Mouse (Mus musculus): Measurements from ENCODE around the gene Kcna2. TPM values are rescaled to one million over a fixed set of nuclear protein-coding genes. Genes with fewer than 3 reads are reported as not detected.
A peak's percentile ranks its signal among the peaks of the same experiment; 100 is the strongest.

Kcna2 gene
- polyA plus RNA-seq, 1 experiment from 2014 or later = 1.9 TPM

DNA sequence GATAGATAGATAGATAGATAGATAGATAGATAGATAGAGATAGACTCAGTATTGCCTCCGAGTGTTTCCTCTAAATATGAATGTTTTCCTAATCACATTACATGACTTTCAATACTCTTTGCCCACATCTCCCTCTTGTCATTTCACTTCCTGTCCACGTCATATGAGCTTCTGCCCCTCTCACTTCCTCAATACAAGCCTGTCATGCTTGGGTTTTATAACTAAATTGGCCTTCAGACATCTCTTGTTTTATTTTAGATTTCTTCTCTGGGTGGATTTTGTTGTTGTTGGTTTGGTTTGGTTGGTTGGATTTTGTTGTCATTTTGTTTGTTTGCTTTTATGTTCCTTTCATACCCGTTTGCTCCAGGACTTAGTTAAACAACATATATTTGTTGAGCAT is 16.4 kb upstream of the Kcna2 start:
- Histone ChIP-seq H3K27me3 (no peaks in the 10 kb centered on the region), H3K4me1 (replicated peaks) (no peaks in the 10 kb centered on the region), H3K9ac (no peak overlapping the region), H3K4me3 (no peak overlapping the region), H3K4me2 (no peak overlapping the region), H3K27ac (replicated peaks) (no peak overlapping the region), H3K9me3 (no peaks in the 10 kb centered on the region), H3K36me3 (no peaks in the 10 kb centered on the region)
- 86% methylated on average over 3 of the region's 3 CpGs for WGBS
- ATAC-seq (ENCODE audit: low read depth) = no peak

DNA sequence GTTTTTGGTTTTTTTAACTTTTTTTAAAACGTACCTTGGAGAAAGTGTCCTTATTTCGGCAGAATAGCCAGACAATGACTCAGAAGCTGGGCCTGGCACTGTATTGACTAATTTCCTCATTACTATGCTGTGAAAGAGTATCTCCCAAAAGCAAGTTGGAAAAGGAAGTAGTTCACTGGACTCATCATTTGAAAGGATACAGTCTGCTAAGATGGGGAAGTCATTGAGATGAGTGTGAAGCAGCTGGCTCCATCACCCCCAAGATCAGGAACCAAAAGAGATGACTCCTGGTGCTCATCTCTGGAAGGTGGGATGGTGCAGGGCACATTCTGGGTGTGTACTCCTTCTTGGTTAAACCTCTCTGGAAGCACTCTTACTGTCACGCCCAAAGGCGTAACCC is 13.5 kb upstream of the Kcna2 start:
- no peaks in the 10 kb centered on the region for H3K4me1 ChIP-seq (replicated peaks)
- ATAC-seq (ENCODE audit: low read depth) = no peak
- 91% methylated on average over 4 of the region's 4 CpGs for WGBS
- H3K36me3 ChIP-seq = no peaks in the 10 kb centered on the region
- H3K9ac ChIP-seq = no peak overlapping the region
- no peak overlapping the region for H3K4me3 ChIP-seq
- H3K27me3 ChIP-seq = no peaks in the 10 kb centered on the region
- H3K4me2 ChIP-seq = no peak overlapping the region
- no peak overlapping the region for H3K27ac ChIP-seq (replicated peaks)
- no peaks in the 10 kb centered on the region for H3K9me3 ChIP-seq

DNA sequence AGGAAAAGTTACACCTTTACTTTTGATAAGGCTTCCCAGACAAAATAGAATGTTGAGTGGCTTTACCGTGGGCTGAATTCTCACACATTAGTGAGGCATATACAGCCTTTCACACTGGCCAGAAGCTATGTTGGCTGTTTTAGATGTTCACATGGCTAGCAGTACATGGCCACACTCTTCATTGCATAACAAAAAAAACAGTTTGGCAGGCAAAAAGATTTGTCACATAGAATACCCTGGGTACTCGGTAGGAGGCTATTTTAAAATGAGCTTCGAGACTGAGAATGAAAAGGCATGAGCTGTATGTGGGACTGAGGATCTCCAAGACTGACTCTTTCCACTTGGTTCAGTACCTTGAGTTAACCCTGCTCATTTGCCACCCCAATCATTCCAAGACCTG is 12.1 kb upstream of the Kcna2 start:
- no peak overlapping the region for H3K4me2 ChIP-seq
- H3K27ac ChIP-seq (replicated peaks) = no peak overlapping the region
- no peak overlapping the region for H3K9ac ChIP-seq
- H3K36me3 ChIP-seq = no peaks in the 10 kb centered on the region
- no peaks in the 10 kb centered on the region for H3K27me3 ChIP-seq
- no peak overlapping the region for H3K4me3 ChIP-seq
- H3K4me1 ChIP-seq (replicated peaks) = no peaks in the 10 kb centered on the region
- WGBS = 83% methylated on average over 3 of the region's 3 CpGs
- no peak for ATAC-seq (ENCODE audit: low read depth)
- no peaks in the 10 kb centered on the region for H3K9me3 ChIP-seq

DNA sequence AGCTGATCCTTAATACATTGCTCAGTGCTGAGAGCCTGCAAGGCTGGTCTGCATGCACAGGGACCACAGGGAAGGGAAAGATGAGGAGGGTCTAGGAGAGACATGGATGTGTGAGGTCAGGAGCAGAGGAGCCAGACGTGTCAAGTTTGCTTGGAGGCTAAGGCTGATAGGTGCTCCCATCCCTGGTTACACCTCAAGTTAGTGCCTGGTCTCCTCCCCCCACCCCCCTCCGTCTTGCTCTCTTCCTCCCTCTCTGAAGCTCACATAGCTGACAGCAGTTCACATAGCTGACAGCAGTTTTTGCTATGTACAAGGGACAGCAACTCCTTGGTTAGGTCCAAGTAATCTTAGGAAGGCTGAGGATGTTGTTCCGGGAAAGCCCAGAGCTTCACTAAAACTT is 11.5 kb upstream of the Kcna2 start:
- Histone ChIP-seq H3K9me3 (no peaks in the 10 kb centered on the region), H3K27ac (replicated peaks) (no peak overlapping the region), H3K4me1 (replicated peaks) (no peaks in the 10 kb centered on the region), H3K4me3 (no peak overlapping the region), H3K36me3 (no peaks in the 10 kb centered on the region), H3K9ac (no peak overlapping the region), H3K4me2 (no peak overlapping the region), H3K27me3 (no peaks in the 10 kb centered on the region)
- 68% methylated on average over 3 of the region's 3 CpGs for WGBS
- no peak for ATAC-seq (ENCODE audit: low read depth)

GRCm38 (mm10) chr3:107090001-107090400 is 10.9 kb upstream of the Kcna2 start:
- H3K36me3 ChIP-seq = no peaks in the 10 kb centered on the region
- no peak for ATAC-seq (ENCODE audit: low read depth)
- H3K9me3 ChIP-seq = no peaks in the 10 kb centered on the region
- H3K27ac ChIP-seq (replicated peaks) = no peak overlapping the region
- WGBS = 78% methylated on average over 7 of the region's 7 CpGs
- H3K27me3 ChIP-seq = no peaks in the 10 kb centered on the region
- H3K4me1 ChIP-seq (replicated peaks) = no peaks in the 10 kb centered on the region
- no peak overlapping the region for H3K4me2 ChIP-seq
- no peak overlapping the region for H3K9ac ChIP-seq
- no peak overlapping the region for H3K4me3 ChIP-seq

DNA sequence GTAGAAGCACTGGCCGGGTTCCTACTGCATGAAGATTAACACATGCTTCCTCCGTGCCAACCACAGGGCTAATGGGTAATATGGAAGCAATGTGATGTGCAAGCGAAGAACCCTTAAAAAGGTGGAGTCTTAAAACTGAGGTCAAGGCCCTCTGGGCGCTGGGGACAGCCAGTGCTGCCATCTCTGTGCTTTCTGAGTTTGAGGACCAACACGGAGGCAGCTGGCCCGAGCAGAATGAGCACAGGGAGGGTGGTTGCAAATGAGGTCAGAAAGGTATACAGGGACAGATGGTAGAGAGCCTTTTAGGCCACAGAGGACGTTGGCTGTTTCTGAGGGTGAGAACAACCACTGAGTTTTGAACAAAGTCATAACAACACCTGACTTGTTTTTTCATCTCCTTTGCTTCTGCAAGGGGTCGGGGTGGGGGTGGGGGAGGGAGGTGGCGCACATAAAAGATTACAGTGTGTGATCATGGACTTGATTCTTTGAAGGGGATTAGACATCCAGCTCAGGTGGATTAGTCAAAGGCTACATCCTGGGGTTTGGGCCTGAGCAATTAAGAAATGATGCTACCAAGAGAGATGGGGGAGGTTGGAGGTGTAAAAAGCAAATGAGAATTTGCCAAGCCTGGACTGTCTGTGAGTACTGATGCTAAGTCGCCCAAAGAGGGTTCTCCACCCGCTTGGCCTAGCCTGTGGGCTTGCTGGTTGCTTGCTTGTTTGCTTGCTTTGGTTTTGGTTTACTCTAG is 10.4 kb upstream of the Kcna2 start:
- Histone ChIP-seq H3K4me1 (replicated peaks) (no peaks in the 10 kb centered on the region), H3K4me3 (no peak overlapping the region), H3K4me2 (no peak overlapping the region), H3K9me3 (no peaks in the 10 kb centered on the region), H3K36me3 (no peaks in the 10 kb centered on the region), H3K27ac (replicated peaks) (no peak overlapping the region), H3K27me3 (no peaks in the 10 kb centered on the region), H3K9ac (no peak overlapping the region)
- ATAC-seq (ENCODE audit: low read depth) = no peak
- 70% methylated on average over 11 of the region's 11 CpGs for whole genome bisulfite sequencing

DNA sequence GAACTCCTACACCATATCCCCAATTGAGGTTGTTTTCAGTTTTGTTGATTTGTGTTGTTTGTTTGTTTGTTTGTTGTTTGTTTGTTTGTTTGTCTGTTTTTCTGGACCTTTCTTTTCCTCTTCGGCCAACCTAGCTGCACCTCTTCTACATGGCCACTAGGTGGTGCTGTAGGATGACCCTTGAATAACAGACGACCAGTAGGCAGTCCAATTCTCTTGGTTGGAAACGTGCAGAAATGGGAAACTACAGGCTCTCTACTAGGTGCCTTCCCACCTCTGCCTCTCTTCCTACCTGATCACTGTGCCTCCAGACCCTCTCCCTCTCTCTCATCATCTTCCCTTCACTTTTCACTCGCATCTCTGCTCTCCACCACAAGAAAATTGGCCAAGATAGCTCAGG is 6.9 kb upstream of the Kcna2 start:
- Histone ChIP-seq H3K36me3 (no peaks in the 10 kb centered on the region), H3K4me1 (replicated peaks) (no peaks in the 10 kb centered on the region), H3K4me3 (no peak overlapping the region), H3K27ac (replicated peaks) (no peak overlapping the region), H3K27me3 (peaks cover 5% of the 10 kb centered on the region), H3K4me2 (no peak overlapping the region), H3K9ac (no peak overlapping the region), H3K9me3 (no peaks in the 10 kb centered on the region)
- 6% methylated on average over 4 of the region's 4 CpGs for WGBS
- ATAC-seq (ENCODE audit: low read depth) = peak; percentile 75; the same call in 1 of the 2 replicates

DNA sequence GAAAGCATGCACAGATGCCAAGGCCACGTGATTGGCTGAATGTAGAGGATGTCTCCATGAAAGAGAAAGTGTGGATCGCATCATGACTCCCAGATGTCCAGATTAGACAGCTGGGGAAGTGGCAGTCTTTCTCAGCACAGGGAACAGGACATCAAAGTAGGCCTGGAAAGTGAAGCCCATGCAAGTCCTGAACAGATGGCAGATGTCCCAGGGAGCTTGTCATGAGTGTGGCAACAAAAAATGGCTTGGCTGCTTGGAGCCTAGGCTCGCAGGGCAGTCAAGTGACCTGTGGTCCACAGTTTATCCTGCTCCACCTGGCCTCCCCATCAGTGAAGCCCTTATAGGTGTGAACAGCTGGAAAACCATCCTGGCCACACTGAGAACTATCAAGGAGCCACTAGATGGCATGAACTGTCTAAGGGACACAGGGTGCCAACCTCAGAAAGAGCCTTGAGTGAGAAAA is 4.6 kb upstream of the Kcna2 start:
- ATAC-seq (ENCODE audit: low read depth) = no peak
- H3K9me3 ChIP-seq = no peaks in the 10 kb centered on the region
- 81% methylated on average over 3 of the region's 3 CpGs for WGBS
- no peak overlapping the region for H3K4me3 ChIP-seq
- peaks cover 9% of the 10 kb centered on the region for H3K4me1 ChIP-seq (replicated peaks)
- no peak overlapping the region for H3K4me2 ChIP-seq
- no peak overlapping the region for H3K9ac ChIP-seq
- peaks cover 24% of the 10 kb centered on the region for H3K27me3 ChIP-seq
- H3K27ac ChIP-seq (replicated peaks) = no peak overlapping the region
- H3K36me3 ChIP-seq = no peaks in the 10 kb centered on the region

DNA sequence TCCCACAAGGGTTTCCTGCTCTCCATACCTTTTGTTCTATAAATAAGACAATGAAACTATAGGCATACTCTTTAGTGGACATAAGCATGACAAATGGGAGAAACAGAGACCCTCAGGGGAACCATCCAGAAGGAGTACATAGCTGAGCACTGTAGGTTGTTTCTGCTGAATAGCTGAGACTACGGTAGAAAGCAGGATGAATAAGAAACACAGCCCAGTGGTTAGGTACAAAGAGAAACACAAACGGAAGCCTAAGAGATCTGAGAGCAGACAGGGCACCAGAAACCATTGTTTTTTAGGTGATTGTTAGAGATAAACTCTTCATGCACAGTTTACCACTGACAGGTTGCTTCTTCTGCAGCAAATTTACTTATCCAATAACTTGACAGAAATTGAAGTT is 1.1 kb upstream of the Kcna2 start:
- Histone ChIP-seq H3K36me3 (no peaks in the 10 kb centered on the region), H3K9me3 (no peaks in the 10 kb centered on the region)
- WGBS = 42% methylated on average over 2 of the region's 2 CpGs

DNA sequence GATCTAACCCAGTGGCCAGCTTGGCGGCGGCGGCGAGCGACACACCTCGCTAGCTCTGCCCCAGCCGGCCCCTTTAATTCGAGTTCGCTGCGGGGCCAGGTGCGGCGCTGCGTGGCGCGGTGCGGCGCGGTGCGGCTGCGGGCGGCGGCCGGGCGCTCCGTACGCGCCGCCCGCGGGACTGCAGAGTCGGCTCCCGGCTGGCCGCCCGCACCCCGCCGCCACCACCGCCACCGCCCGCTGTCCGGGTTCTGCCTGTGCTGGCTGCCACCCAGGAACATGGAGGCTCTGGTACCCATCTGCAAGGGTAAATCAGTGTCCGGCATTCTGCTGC is 475 bp downstream of the Kcna2 start:
- ATAC-seq (ENCODE audit: low read depth) = peak; percentile 80
- Histone ChIP-seq H3K36me3 (0 out of 2 replicates have a peak, but pooled peaks cover 10% of the 10 kb centered on the region), H3K4me2 (peak overlapping the region; percentile 89), H3K9me3 (no peaks in the 10 kb centered on the region), H3K4me1 (replicated peaks) (peaks cover 44% of the 10 kb centered on the region), H3K9ac (peak overlapping the region; percentile 86), H3K4me3 (peak overlapping the region; percentile 70), H3K27me3 (peaks cover 35% of the 10 kb centered on the region), H3K27ac (replicated peaks) (peak overlapping the region; percentile 90)
- WGBS = under 1% methylated on average over 41 of the region's 41 CpGs

More for the DNA sequence above, 1.1 kb upstream of the Kcna2 start:
- Histone ChIP-seq H3K4me3 (no peak overlapping the region), H3K27me3 (peaks cover 35% of the 10 kb centered on the region), H3K27ac (replicated peaks) (no peak overlapping the region), H3K9ac (no peak overlapping the region), H3K4me1 (replicated peaks) (peaks cover 31% of the 10 kb centered on the region), H3K4me2 (no peak overlapping the region)
- no peak for ATAC-seq (ENCODE audit: low read depth)

- H3K9me3 ChIP-seq = no peaks in the 10 kb centered on the region
- peaks cover 35% of the 10 kb centered on the region for H3K27me3 ChIP-seq
- peak; percentile 90 for ATAC-seq (ENCODE audit: low read depth)
- peak overlapping the region; percentile 90 for H3K27ac ChIP-seq (replicated peaks)
- peaks cover 44% of the 10 kb centered on the region for H3K4me1 ChIP-seq (replicated peaks)
- peak overlapping the region; percentile 89 for H3K4me2 ChIP-seq
- 0 out of 2 replicates have a peak, but pooled peaks cover 10% of the 10 kb centered on the region for H3K36me3 ChIP-seq
- under 1% methylated on average over 52 of the region's 53 CpGs for WGBS
- peak overlapping the region; percentile 86 for H3K9ac ChIP-seq
- H3K4me3 ChIP-seq = peak overlapping the region; percentile 70
These were observed 1.1 kb downstream of the Kcna2 start for GRCm38 (mm10) chr3:107101787-107102651.

GRCm38 (mm10) chr3:107103041-107103440 is 2.1 kb downstream of the Kcna2 start:
- Histone ChIP-seq H3K9me3 (no peaks in the 10 kb centered on the region), H3K27ac (replicated peaks) (peak overlapping the region; percentile 90; the same call in 1 of the 2 replicates), H3K9ac (peak overlapping the region; percentile 86), H3K27me3 (peaks cover 35% of the 10 kb centered on the region), H3K4me2 (peak overlapping the region; percentile 89), H3K36me3 (0 out of 2 replicates have a peak, but pooled peaks cover 10% of the 10 kb centered on the region), H3K4me1 (replicated peaks) (peaks cover 44% of the 10 kb centered on the region), H3K4me3 (peak overlapping the region; percentile 70)
- 59% methylated on average over 7 of the region's 7 CpGs for WGBS
- no peak for ATAC-seq (ENCODE audit: low read depth)

All from neural tube, embryonic 13.5 days (tissue).